Mouse (Mus musculus) cerebellum, adult 2 months (tissue): Measurements from ENCODE around the gene Efcab12.

Experiments used
- CTCF ChIP-seq: fragments of 200-500 bp; IDR thresholded peaks from 2 replicates; pipeline ENCODE4 v1.5.1; 2011; ENCODE audit warnings: low read depth, mild to moderate bottlenecking, control low read depth, low read length, moderate library complexity, borderline replicate concordance; ENCODE audit not compliant: insufficient read depth
- POLR2A ChIP-seq: fragments of 200-500 bp; IDR thresholded peaks from 2 replicates; pipeline ENCODE4 v1.6.1; 2011; ENCODE audit warnings: low read length, control low read depth, borderline replicate concordance; ENCODE audit not compliant: insufficient read depth

DNA sequence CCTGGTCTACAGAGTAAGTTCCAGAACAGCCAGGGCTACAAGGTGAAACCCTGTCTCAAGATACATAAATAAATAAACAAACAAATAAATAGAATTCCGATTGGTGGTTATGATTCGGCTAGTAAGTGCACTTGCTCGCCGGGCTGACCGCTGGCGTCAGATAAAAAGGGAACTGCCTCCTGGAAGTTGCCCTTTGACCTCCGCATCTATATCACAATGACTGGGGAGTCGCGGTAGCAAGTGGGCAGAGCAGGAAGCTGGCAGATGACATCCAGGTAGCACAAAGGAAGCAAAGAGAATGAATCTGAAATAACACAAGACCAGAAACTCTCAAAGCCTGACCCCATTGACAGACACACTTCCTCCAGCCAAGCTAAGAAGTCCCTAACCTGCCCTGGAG is 70.9 kb downstream of the Efcab12 start:
- no peak for TF ChIP-seq CTCF
- TF ChIP-seq POLR2A, result no peak
